Mouse (Mus musculus): Measurements from ENCODE around the gene Irak2. TPM values are rescaled to one million over a fixed set of nuclear protein-coding genes. Genes with fewer than 3 reads are reported as not detected.

Irak2 gene
- polyA plus RNA-seq, 1 experiment from 2014 or later, result 1.5 TPM

DNA sequence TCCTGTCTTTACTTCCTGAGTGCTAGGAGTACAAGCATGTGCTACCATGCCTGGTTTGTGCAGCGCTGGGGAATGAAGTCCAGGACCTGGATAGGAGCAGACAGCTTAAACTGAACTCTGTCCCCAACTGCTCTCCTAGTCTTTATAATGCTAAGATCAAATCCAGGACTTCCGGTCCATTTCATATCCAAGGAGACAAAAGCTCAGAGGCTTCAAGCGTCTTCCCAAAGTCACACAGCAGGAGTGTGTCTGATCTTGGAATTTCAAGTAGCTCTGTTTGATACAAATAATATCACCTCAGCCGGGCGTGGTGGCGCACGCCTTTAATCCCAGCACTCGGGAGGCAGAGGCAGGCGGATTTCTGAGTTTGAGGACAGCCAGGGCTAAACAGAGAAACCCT is 37.7 kb downstream of the Irak2 start:
- no peak for ATAC-seq
- Histone ChIP-seq H3K4me1 (replicated peaks; ENCODE audit: control insufficient read depth, insufficient read depth, low read length) (no peaks in the 10 kb centered on the region), H3K4me3 (replicated peaks; ENCODE audit: low read length) (no peak overlapping the region), H3K27ac (ENCODE audit: low read length) (no peak overlapping the region), H3K9me3 (ENCODE audit: control insufficient read depth, low read length) (no peaks in the 10 kb centered on the region), H3K36me3 (ENCODE audit: control insufficient read depth, insufficient read depth) (no peaks in the 10 kb centered on the region), H3K27me3 (replicated peaks; ENCODE audit: control insufficient read depth, insufficient read depth, low read length) (no peaks in the 10 kb centered on the region), H3K4me2 (ENCODE audit: low read length) (no peak overlapping the region), H3K9ac (replicated peaks; ENCODE audit: low read depth, low read length) (no peak overlapping the region)
- 92% methylated on average over 9 of the region's 9 CpGs for WGBS

DNA sequence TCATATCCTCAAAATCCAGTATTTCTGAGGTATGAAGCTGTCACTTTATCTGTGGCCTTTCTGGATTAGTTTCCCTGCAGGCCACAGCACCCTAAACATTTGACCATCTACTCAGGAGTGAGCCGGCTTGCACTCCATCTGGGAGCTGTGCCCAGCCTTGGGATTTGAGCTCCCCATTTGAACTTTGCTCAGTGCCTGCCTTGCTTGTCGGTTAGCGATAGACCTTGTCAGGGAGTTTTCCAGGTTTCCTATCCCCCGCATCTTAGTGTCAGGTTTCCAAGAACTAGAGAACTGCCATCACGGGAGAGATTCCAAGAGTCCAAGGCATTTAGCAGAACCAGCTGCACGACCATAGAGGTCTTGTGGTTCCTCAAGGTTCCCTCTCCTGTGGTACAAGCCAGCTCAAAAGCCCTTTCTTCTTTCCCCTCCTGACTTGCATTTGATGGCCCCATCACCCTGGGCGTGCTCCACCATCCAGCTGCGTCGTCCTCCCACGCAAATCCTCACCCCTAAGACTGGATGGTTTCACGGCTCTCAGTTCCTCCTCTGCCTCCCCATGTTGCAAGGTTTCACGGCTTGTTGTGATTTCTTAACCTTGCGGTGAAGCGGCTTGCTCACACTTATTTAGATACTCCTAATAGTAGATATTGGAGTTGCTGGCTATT is 38.9 kb downstream of the Irak2 start:
- H3K27me3 ChIP-seq (replicated peaks; ENCODE audit: control insufficient read depth, insufficient read depth, low read length), result no peaks in the 10 kb centered on the region
- no peak overlapping the region for H3K27ac ChIP-seq (ENCODE audit: low read length)

DNA sequence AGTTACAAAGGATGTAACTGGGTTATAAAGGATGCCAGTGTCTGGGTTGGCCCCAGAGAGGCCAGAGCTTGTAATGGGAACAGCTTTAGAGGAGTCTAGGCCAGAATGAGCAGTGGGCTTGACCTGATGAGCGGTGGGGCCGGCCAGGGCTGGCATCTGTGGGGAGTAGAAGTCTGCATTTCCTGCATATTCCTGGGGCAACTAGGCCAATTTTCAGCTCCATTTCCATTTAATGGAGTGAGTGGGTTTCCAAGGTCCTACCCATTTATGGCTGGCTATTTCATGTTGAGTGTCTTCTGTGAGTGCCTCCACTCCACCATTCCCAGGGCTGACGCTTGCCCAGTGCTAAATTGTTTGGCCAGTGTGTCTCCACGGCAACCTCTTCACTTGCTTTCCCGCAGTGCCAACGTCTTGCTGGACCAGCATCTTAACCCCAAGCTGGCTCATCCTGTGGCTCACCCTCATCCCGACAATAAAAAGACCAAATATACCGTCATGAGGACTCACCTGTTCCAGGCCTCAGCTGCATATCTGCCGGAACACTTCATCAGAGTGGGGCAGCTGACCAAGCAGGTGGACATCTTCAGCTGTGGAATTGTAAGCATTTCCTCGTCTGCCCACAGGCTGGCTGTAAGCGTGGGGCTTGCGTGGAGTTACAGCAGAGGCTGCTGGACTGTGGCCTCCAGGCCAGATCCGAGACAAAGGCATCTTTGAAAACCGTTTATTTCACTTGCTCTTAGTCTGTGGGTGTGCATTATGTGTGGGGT is 40.2 kb downstream of the Irak2 start:
- no peak for ATAC-seq
- WGBS, result 74% methylated on average over 14 of the region's 14 CpGs
- H3K9ac ChIP-seq (replicated peaks; ENCODE audit: low read depth, low read length), result no peak overlapping the region
- no peaks in the 10 kb centered on the region for H3K4me1 ChIP-seq (replicated peaks; ENCODE audit: control insufficient read depth, insufficient read depth, low read length)
- H3K27ac ChIP-seq (ENCODE audit: low read length), result no peak overlapping the region
- H3K9me3 ChIP-seq (ENCODE audit: control insufficient read depth, low read length), result no peaks in the 10 kb centered on the region
- H3K4me3 ChIP-seq (replicated peaks; ENCODE audit: low read length), result no peak overlapping the region
- H3K36me3 ChIP-seq (ENCODE audit: control insufficient read depth, insufficient read depth), result no peaks in the 10 kb centered on the region
- no peaks in the 10 kb centered on the region for H3K27me3 ChIP-seq (replicated peaks; ENCODE audit: control insufficient read depth, insufficient read depth, low read length)
- no peak overlapping the region for H3K4me2 ChIP-seq (ENCODE audit: low read length)

More for the DNA sequence above, 38.9 kb downstream of the Irak2 start:
- WGBS, result 81% methylated on average over 14 of the region's 14 CpGs
- Histone ChIP-seq H3K4me1 (replicated peaks; ENCODE audit: control insufficient read depth, insufficient read depth, low read length) (no peaks in the 10 kb centered on the region), H3K9me3 (ENCODE audit: control insufficient read depth, low read length) (no peaks in the 10 kb centered on the region), H3K9ac (replicated peaks; ENCODE audit: low read depth, low read length) (no peak overlapping the region), H3K36me3 (ENCODE audit: control insufficient read depth, insufficient read depth) (no peaks in the 10 kb centered on the region), H3K4me3 (replicated peaks; ENCODE audit: low read length) (no peak overlapping the region), H3K4me2 (ENCODE audit: low read length) (no peak overlapping the region)
- no peak for ATAC-seq

DNA sequence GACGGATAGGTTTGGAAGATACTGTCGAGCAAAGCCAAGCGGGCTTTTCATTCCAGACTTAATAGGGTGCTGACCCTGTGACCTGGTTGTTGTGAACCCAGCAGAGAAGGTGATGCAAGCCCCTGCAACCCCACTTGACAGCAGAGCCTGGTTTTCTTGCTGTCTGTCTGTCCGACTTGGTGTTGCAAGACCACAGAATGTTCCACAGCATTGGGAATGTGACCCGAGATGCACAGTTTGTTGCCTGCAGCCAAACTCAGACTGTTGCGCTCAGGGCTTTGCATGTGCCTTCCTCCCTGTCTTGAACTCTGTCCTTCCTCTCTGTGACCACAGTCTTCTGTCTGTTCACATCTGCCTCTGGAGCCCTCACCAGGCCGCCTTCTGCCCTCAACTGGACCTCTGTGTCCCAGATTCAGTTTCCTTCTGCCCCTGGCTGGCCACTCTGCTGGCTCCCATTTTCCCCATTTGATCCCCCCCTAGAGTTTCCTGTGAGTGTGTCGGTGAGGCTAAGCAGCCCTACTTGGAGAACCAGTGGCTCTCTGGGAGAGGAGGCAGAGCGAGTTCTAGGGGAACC is 41.8 kb downstream of the Irak2 start:
- WGBS, result 91% methylated on average over 9 of the region's 9 CpGs
- Histone ChIP-seq H3K36me3 (ENCODE audit: control insufficient read depth, insufficient read depth) (no peaks in the 10 kb centered on the region), H3K4me1 (replicated peaks; ENCODE audit: control insufficient read depth, insufficient read depth, low read length) (no peaks in the 10 kb centered on the region)

DNA sequence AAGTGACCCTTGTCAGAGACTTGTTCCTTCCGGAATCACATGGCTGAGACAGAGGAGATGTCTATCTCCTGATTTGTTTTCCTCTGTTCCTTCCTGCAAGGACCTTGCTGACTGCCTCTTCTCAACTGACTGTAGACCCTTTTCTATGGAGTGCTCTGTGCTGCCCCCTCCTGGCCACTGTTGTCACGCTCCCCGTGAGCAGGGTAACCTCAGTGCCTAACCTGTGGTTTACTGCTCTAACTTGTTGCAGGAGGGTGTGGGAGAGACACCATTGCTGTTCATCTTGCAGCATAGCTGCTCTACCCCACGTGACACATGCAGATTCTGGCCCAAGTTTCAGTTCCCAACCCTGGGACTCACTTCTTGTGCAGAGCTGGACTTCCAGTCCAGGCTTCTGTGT is 43.0 kb downstream of the Irak2 start:
- Histone ChIP-seq H3K27ac (ENCODE audit: low read length) (no peak overlapping the region), H3K9me3 (ENCODE audit: control insufficient read depth, low read length) (no peaks in the 10 kb centered on the region), H3K36me3 (ENCODE audit: control insufficient read depth, insufficient read depth) (no peaks in the 10 kb centered on the region), H3K27me3 (replicated peaks; ENCODE audit: control insufficient read depth, insufficient read depth, low read length) (no peaks in the 10 kb centered on the region), H3K4me3 (replicated peaks; ENCODE audit: low read length) (no peak overlapping the region), H3K4me2 (ENCODE audit: low read length) (no peak overlapping the region), H3K4me1 (replicated peaks; ENCODE audit: control insufficient read depth, insufficient read depth, low read length) (no peaks in the 10 kb centered on the region), H3K9ac (replicated peaks; ENCODE audit: low read depth, low read length) (no peak overlapping the region)
- no peak for ATAC-seq
- 30% methylated on average over 4 of the region's 4 CpGs for WGBS

More for the DNA sequence above, 41.8 kb downstream of the Irak2 start:
- H3K9me3 ChIP-seq (ENCODE audit: control insufficient read depth, low read length), result no peaks in the 10 kb centered on the region
- ATAC-seq, result no peak
- H3K4me3 ChIP-seq (replicated peaks; ENCODE audit: low read length), result no peak overlapping the region
- H3K27ac ChIP-seq (ENCODE audit: low read length), result no peak overlapping the region
- no peaks in the 10 kb centered on the region for H3K27me3 ChIP-seq (replicated peaks; ENCODE audit: control insufficient read depth, insufficient read depth, low read length)
- H3K9ac ChIP-seq (replicated peaks; ENCODE audit: low read depth, low read length), result no peak overlapping the region
- no peak overlapping the region for H3K4me2 ChIP-seq (ENCODE audit: low read length)

DNA sequence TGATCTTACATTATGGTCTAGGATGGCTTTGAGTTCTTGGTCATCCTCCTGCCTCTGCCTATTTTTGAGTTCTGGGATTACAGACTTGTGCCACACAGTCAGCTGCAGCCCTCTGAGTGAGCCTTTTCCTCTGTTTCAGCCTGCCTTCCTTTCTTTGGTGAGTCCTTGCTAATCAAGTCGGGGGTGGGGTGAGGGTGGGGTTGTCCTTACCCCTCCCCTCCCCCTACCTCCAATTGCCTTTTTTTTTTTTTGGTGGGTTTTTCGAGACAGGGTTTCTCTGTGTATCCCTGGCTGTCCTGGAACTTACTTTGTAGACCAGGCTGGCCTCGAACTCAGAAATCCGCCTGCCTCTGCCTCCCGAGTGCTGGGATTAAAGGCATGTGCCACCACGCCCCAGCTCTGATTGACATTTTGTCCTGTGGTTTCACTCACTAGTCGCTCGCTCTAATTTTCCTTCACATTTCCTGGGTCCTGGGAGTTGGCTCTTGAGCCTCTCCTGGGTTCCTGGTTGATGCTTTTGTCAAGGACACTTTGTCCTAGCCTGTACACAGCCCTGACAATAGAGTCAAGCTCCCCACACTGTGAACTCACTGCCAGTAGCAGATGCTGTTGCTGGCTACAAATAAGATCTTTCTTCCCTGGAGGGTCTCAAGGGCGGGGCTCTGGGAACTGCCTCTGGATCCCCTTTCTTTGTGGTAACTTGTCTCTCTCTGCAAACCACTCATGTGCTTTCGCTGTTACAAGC is 45.0 kb downstream of the Irak2 start:
- no peak for ATAC-seq
- Histone ChIP-seq H3K4me2 (ENCODE audit: low read length) (no peak overlapping the region), H3K9me3 (ENCODE audit: control insufficient read depth, low read length) (no peaks in the 10 kb centered on the region), H3K27ac (ENCODE audit: low read length) (no peak overlapping the region), H3K27me3 (replicated peaks; ENCODE audit: control insufficient read depth, insufficient read depth, low read length) (no peaks in the 10 kb centered on the region), H3K9ac (replicated peaks; ENCODE audit: low read depth, low read length) (no peak overlapping the region), H3K4me3 (replicated peaks; ENCODE audit: low read length) (no peak overlapping the region), H3K4me1 (replicated peaks; ENCODE audit: control insufficient read depth, insufficient read depth, low read length) (no peaks in the 10 kb centered on the region), H3K36me3 (ENCODE audit: control insufficient read depth, insufficient read depth) (no peaks in the 10 kb centered on the region)
- WGBS, result 86% methylated on average over 10 of the region's 10 CpGs

DNA sequence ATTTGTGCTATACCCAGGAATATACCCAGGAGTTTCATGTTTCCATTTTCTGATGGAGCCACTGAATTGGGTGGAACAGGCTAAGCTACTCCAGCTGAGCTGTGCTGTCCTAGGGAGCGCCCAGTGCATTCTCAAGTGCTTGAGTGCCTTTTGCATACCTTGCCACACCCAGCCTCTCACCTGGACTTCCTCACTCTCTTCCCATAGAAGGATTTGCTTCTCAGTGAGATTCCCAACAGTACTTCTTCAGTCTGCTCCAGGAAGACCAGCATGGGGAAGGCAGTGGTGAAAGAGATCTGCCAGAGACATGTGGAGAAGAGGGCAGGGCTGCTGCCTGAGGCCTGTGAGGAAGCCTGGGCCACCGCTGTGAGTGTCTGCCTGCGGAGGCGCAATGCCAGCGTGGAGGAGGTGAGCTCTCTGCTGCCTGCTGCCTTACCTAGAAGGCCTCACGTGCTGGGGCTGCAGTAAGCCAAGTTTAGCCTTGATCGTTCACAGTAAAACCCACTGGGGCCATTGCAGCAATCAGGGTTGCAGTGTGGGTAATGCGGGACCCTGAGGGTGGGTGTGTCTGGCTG is 48.4 kb downstream of the Irak2 start:
- no peak overlapping the region for H3K9ac ChIP-seq (replicated peaks; ENCODE audit: low read depth, low read length)
- 40% methylated on average over 8 of the region's 8 CpGs for WGBS
- no peaks in the 10 kb centered on the region for H3K4me1 ChIP-seq (replicated peaks; ENCODE audit: control insufficient read depth, insufficient read depth, low read length)
- no peaks in the 10 kb centered on the region for H3K9me3 ChIP-seq (ENCODE audit: control insufficient read depth, low read length)
- H3K27ac ChIP-seq (ENCODE audit: low read length), result no peak overlapping the region
- H3K36me3 ChIP-seq (ENCODE audit: control insufficient read depth, insufficient read depth), result no peaks in the 10 kb centered on the region
- H3K27me3 ChIP-seq (replicated peaks; ENCODE audit: control insufficient read depth, insufficient read depth, low read length), result no peaks in the 10 kb centered on the region
- ATAC-seq, result no peak
- no peak overlapping the region for H3K4me2 ChIP-seq (ENCODE audit: low read length)
- H3K4me3 ChIP-seq (replicated peaks; ENCODE audit: low read length), result no peak overlapping the region

DNA sequence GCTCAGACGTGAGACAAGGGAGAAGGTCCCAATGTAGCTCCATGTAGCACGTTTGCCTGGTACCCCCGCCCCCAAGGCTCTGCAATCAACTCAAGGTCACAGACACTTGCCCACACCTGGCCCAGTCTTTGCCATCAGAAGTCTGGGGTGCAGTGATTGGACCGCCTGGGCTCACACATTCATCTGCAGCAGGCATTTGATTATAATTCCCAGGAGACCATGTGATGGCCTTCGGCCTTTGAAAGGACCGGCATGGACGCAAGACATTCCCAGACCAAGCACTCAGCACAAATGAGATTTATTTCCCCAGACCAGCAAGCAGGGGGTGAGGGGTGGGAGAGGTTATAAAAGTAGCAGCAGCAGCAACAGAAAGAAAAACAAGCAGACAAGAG is 51.7 kb downstream of the Irak2 start:
- no peaks in the 10 kb centered on the region for H3K36me3 ChIP-seq (ENCODE audit: control insufficient read depth, insufficient read depth)
- H3K4me1 ChIP-seq (replicated peaks; ENCODE audit: control insufficient read depth, insufficient read depth, low read length), result no peaks in the 10 kb centered on the region
- no peak overlapping the region for H3K9ac ChIP-seq (replicated peaks; ENCODE audit: low read depth, low read length)
- ATAC-seq, result no peak
- H3K4me2 ChIP-seq (ENCODE audit: low read length), result no peak overlapping the region
- no peak overlapping the region for H3K4me3 ChIP-seq (replicated peaks; ENCODE audit: low read length)
- WGBS, result 43% methylated on average over 7 of the region's 7 CpGs
- H3K27ac ChIP-seq (ENCODE audit: low read length), result no peak overlapping the region
- H3K27me3 ChIP-seq (replicated peaks; ENCODE audit: control insufficient read depth, insufficient read depth, low read length), result no peaks in the 10 kb centered on the region
- no peaks in the 10 kb centered on the region for H3K9me3 ChIP-seq (ENCODE audit: control insufficient read depth, low read length)
